Mouse (Mus musculus): ENCODE data around the gene Fignl1. TPM values are rescaled to one million over a fixed set of nuclear protein-coding genes. Genes with fewer than 3 reads are reported as not detected.
A peak's percentile ranks its signal among the peaks of the same experiment; 100 is the strongest.

Gene Fignl1
- total and polyA plus RNA-seq, 3 experiments, result 82.8 to 189 (median 98.5) TPM

- in situ Hi-C loops (cut with MboI; ENCODE audit: low pct_ligation_motif_present, low pct_unique_long_range_greater_than_20kb, low sequenced_read_pairs), result no loop called here
- dilution Hi-C loops (cut with MboI; ENCODE audit: extremely low pct_ligation_motif_present, extremely low pct_unique_long_range_greater_than_20kb, low sequenced_read_pairs), result no loop called here
These were observed 31.0 kb downstream of the Fignl1 start for GRCm38 (mm10) chr11:11777796-11778195.

GRCm38 (mm10) chr11:11777246-11777645 is 31.5 kb downstream of the Fignl1 start:
- Histone ChIP-seq H3K4me2 (ENCODE audit: insufficient read depth, low read depth, poor library complexity, severe bottlenecking) (peak overlapping the region; percentile 14), H3K79me2 (replicated peaks; ENCODE audit: control insufficient read depth, extremely low read depth, insufficient read depth, poor library complexity, severe bottlenecking) (no peaks in the 10 kb centered on the region), H3K9me3 (replicated peaks; ENCODE audit: low read length) (no peaks in the 10 kb centered on the region), H3K4me1 (ENCODE audit: control insufficient read depth in 1 of 2, insufficient read depth in 2 of 2) (peaks cover 39 to 98% of the 10 kb centered on the region in 2 experiments), H3K27ac (ENCODE audit: insufficient read depth, low read depth) (peak overlapping the region; percentile 90), H3K27me3 (replicated peaks) (no peaks in the 10 kb centered on the region), H3K9ac (ENCODE audit: insufficient read depth, low read depth) (peak overlapping the region; percentile 11; the same call in 1 of the 2 replicates), H3K36me3 (replicated peaks in 1 of 2; ENCODE audit: control insufficient read depth in 1 of 2, insufficient read depth in 1 of 2, low read length in 1 of 2) (peaks cover 7 to 26% of the 10 kb centered on the region in 2 experiments), H3K4me3 (replicated peaks in 1 of 3; ENCODE audit: low read depth in 2 of 3, low read length in 2 of 3, poor library complexity in 1 of 3) (no peak overlapping the region)
- dilution Hi-C loops (cut with MboI; ENCODE audit: extremely low pct_ligation_motif_present, extremely low pct_unique_long_range_greater_than_20kb, low sequenced_read_pairs) (no loop called here), in situ Hi-C loops (cut with MboI; ENCODE audit: low pct_ligation_motif_present, low pct_unique_long_range_greater_than_20kb, low sequenced_read_pairs) (no loop called here)
- TF ChIP-seq POLR2AphosphoS2 (IDR thresholded peaks at IDR 0.05; ENCODE audit: low read depth, low read length) (no peak), PAX5 (IDR thresholded peaks at IDR 0.05; ENCODE audit: low read length) (no peak), RCOR1 (conservative IDR thresholded peaks at IDR 0.05; ENCODE audit: low read depth, low read length) (peak; percentile 70; the same call in 1 of the 2 replicates), MAFK (IDR thresholded peaks at IDR 0.05; ENCODE audit: insufficient replicate concordance, low read length) (no peak), ELF1 (IDR thresholded peaks at IDR 0.05; ENCODE audit: low read depth, low read length) (no peak), CHD2 (IDR thresholded peaks at IDR 0.05; ENCODE audit: low read length) (peak; percentile 35; the same call in 1 of the 2 replicates), RAD21 (IDR thresholded peaks at IDR 0.05; ENCODE audit: low read depth, low read length) (peak; percentile 6), TBP (conservative IDR thresholded peaks at IDR 0.05; ENCODE audit: low read depth, low read length) (no peak), CTCF (conservative IDR thresholded peaks at IDR 0.05 in 1 of 2, IDR thresholded peaks at IDR 0.05 in 1 of 2; ENCODE audit: low read depth in 2 of 2, low read length in 2 of 2) (no peak), UBTF (IDR thresholded peaks at IDR 0.05; ENCODE audit: low read depth, low read length) (0 out of 2 replicates have a peak, but pooled peaks have one; percentile 42), KAT2A (IDR thresholded peaks at IDR 0.05; ENCODE audit: insufficient replicate concordance, low read length) (no peak), MEF2A (IDR thresholded peaks at IDR 0.05; ENCODE audit: borderline replicate concordance, low read depth, low read length) (no peak), SMC3 (IDR thresholded peaks at IDR 0.05; ENCODE audit: low read depth, low read length) (0 out of 2 replicates have a peak, but pooled peaks have one; percentile 17), NRF1 (IDR thresholded peaks at IDR 0.05; ENCODE audit: low read depth, low read length) (no peak), ETS1 (conservative IDR thresholded peaks at IDR 0.05; ENCODE audit: low read depth, low read length) (no peak), CHD1 (IDR thresholded peaks at IDR 0.05; ENCODE audit: low read depth, low read length) (0 out of 2 replicates have a peak, but pooled peaks have one; percentile 24), ZMIZ1 (IDR thresholded peaks at IDR 0.05; ENCODE audit: low read depth, low read length) (no peak), HCFC1 (IDR thresholded peaks at IDR 0.05; ENCODE audit: low read depth, low read length) (no peak), JUND (conservative IDR thresholded peaks at IDR 0.05; ENCODE audit: low read depth, low read length) (no peak), USF2 (conservative IDR thresholded peaks at IDR 0.05; ENCODE audit: low read depth, low read length) (no peak), ZKSCAN1 (IDR thresholded peaks at IDR 0.05; ENCODE audit: borderline replicate concordance, low read depth, low read length) (no peak), IRF4 (IDR thresholded peaks at IDR 0.05; ENCODE audit: low read depth, low read length) (no peak), NELFE (IDR thresholded peaks at IDR 0.05; ENCODE audit: low read depth, low read length) (no peak), SIN3A (IDR thresholded peaks at IDR 0.05; ENCODE audit: low read length) (no peak), E2F4 (IDR thresholded peaks at IDR 0.05; ENCODE audit: insufficient replicate concordance, low read depth, low read length) (no peak), BHLHE40 (IDR thresholded peaks at IDR 0.05; ENCODE audit: low read depth, low read length) (no peak), MAX (IDR thresholded peaks at IDR 0.05; ENCODE audit: low read length) (no peak; the same call in 1 of the 2 replicates)
- no peak for DNase-seq (ENCODE audit: extremely low read depth)

More at GRCm38 (mm10) chr11:11777796-11778195, 31.0 kb downstream of the Fignl1 start:
- Histone ChIP-seq H3K27me3 (replicated peaks) (no peaks in the 10 kb centered on the region), H3K36me3 (replicated peaks in 1 of 2; ENCODE audit: control insufficient read depth in 1 of 2, insufficient read depth in 1 of 2, low read length in 1 of 2) (peaks cover 5 to 22% of the 10 kb centered on the region in 2 experiments), H3K4me1 (ENCODE audit: control insufficient read depth in 1 of 2, insufficient read depth in 2 of 2) (peaks cover 39 to 94% of the 10 kb centered on the region in 2 experiments), H3K9ac (ENCODE audit: insufficient read depth, low read depth) (no peak overlapping the region), H3K4me3 (replicated peaks in 1 of 3; ENCODE audit: low read depth in 2 of 3, low read length in 2 of 3, poor library complexity in 1 of 3) (no peak overlapping the region), H3K9me3 (replicated peaks; ENCODE audit: low read length) (no peaks in the 10 kb centered on the region), H3K4me2 (ENCODE audit: insufficient read depth, low read depth, poor library complexity, severe bottlenecking) (no peak overlapping the region), H3K79me2 (replicated peaks; ENCODE audit: control insufficient read depth, extremely low read depth, insufficient read depth, poor library complexity, severe bottlenecking) (no peaks in the 10 kb centered on the region), H3K27ac (ENCODE audit: insufficient read depth, low read depth) (0 out of 2 replicates have a peak overlapping the region, but pooled peaks have one; percentile 10)
- peak; percentile 67 for DNase-seq (ENCODE audit: extremely low read depth)
- TF ChIP-seq ZNF384 (IDR thresholded peaks at IDR 0.05; ENCODE audit: low read depth, low read length), result peak; percentile 85
- peak; percentile 59; the same call in 1 of the 2 replicates for TF ChIP-seq ELF1 (IDR thresholded peaks at IDR 0.05; ENCODE audit: low read depth, low read length)
- no peak for TF ChIP-seq SIN3A (IDR thresholded peaks at IDR 0.05; ENCODE audit: low read length)
- TF ChIP-seq MYC (IDR thresholded peaks at IDR 0.05; ENCODE audit: low read depth, low read length), result peak; percentile 30; the same call in 1 of the 2 replicates
- TF ChIP-seq TCF12 (IDR thresholded peaks at IDR 0.05; ENCODE audit: low read depth, low read length), result no peak
- TF ChIP-seq BHLHE40 (IDR thresholded peaks at IDR 0.05; ENCODE audit: low read depth, low read length), result no peak
